Mouse (Mus musculus) cerebellum, postnatal 4 days (tissue): ENCODE measurements around the gene Unc50.

ENCODE experiments used
- DNase-seq, 2 experiments: peaks; one replicate each; pipeline ENCODE4 v3.0.0; 2022; ENCODE audit warnings: low spot score in 2 of 2, mixed read lengths in 1 of 2

Unc50 gene

GRCm38 (mm10) chr1:37488531-37488930, 58.6 kb downstream of the Unc50 start:
- DNase-seq = no peak
